Mouse (Mus musculus) liver, embryonic 13.5 days (tissue): ENCODE results near the gene Car4. TPM values are rescaled to one million over a fixed set of nuclear protein-coding genes. Genes with fewer than 3 reads are reported as not detected.

ENCODE experiments used
- ATAC-seq: fragments of 200-750 bp; cut with Nextera tagmentation; 2 replicates; pipeline ENCODE4 v1.8.0; 2017; ENCODE audit warnings: low read depth, mild to moderate bottlenecking, moderate number of reproducible peaks, moderate library complexity
- DNase-seq: peaks from one replicate; pipeline ENCODE4 v3.0.0; 2022
- H3K27ac ChIP-seq: fragments of 300-500 bp; sonication (generic); 2 replicates; pipeline ENCODE4 v1.5.1; 2015; ENCODE audit warnings: moderate library complexity, mild to moderate bottlenecking, inconsistent platforms
- H3K27me3 ChIP-seq: fragments of 300-500 bp; sonication (generic); 2 replicates; pipeline ENCODE4 v1.6.1; 2015; ENCODE audit warnings: mild to moderate bottlenecking, inconsistent platforms
- H3K36me3 ChIP-seq: fragments of 300-500 bp; sonication (generic); 2 replicates; pipeline ENCODE4 v1.6.1; 2015; ENCODE audit warnings: mild to moderate bottlenecking, inconsistent platforms
- H3K4me1 ChIP-seq: fragments of 300-500 bp; sonication (generic); replicated peaks from 2 replicates; pipeline ENCODE4 v1.6.1; 2015; ENCODE audit warnings: inconsistent platforms
- H3K4me2 ChIP-seq: fragments of 300-500 bp; sonication (generic); 2 replicates; pipeline ENCODE4 v1.6.1; 2015; ENCODE audit warnings: inconsistent platforms, mild to moderate bottlenecking, moderate library complexity
- H3K4me3 ChIP-seq: fragments of 300-500 bp; sonication (generic); replicated peaks from 2 replicates; pipeline ENCODE4 v1.5.1; 2015; ENCODE audit warnings: mild to moderate bottlenecking, inconsistent platforms
- H3K9ac ChIP-seq: fragments of 300-500 bp; sonication (generic); 2 replicates; pipeline ENCODE4 v1.6.1; 2015; ENCODE audit warnings: mild to moderate bottlenecking, inconsistent platforms
- H3K9me3 ChIP-seq: fragments of 300-500 bp; sonication (generic); replicated peaks from 2 replicates; pipeline ENCODE4 v1.6.1; 2016; ENCODE audit warnings: inconsistent platforms
- WGBS: fragments of 180-500 bp; shearing (Covaris S2); methylation state at CpG from one replicate; pipeline ENCODE4 v1.1.7; 2015; ENCODE audit not compliant: insufficient replicate concordance; 5-methylcytosine and 5-hydroxymethylcytosine counted together
- polyA plus RNA-seq: library from polyadenylated mRNA; unstranded; fragments of >200 nt; fragmentation: Nextera tagmentation; extraction: Ambion mirVana; gene quantifications from 2 replicates; pipeline ENCODE4 v1.2.1, GENCODE M21; 2015

The Car4 gene
- 0.97 and 1.3 TPM in 2 replicates for polyA plus RNA-seq

- Histone ChIP-seq H3K4me1 (peaks cover 13% of the 10 kb centered on the region; the same call in 1 of the 2 replicates), H3K4me3 (peak within 1 kb of the TSS; percentile 29), H3K36me3 (no peaks in the 10 kb centered on the region), H3K27me3 (peaks cover 68% of the 10 kb centered on the region), H3K27ac (no peak within 1 kb of the TSS), H3K9me3 (no peaks in the 10 kb centered on the region), H3K9ac (no peak within 1 kb of the TSS), H3K4me2 (peak within 1 kb of the TSS; percentile 44)
- DNase-seq (no peak), ATAC-seq (no peak)
- WGBS = 4% methylated on average over 49 of the region's 49 CpGs
Measured at GRCm38 (mm10) chr11:84957591-84958270, at the start of gene Car4. Gene Car4 (plus strand): TSS chr11:84957786.

- DNase-seq (no peak), ATAC-seq (no peak)
- 81% methylated on average over 6 of the region's 6 CpGs for WGBS
- Histone ChIP-seq H3K27me3 (no peaks in the 10 kb centered on the region), H3K27ac (peak overlapping the region; percentile 13; the same call in 1 of the 2 replicates), H3K9me3 (no peaks in the 10 kb centered on the region), H3K36me3 (peaks cover 96% of the 10 kb centered on the region), H3K4me3 (no peak overlapping the region), H3K4me2 (no peak overlapping the region), H3K4me1 (no peaks in the 10 kb centered on the region), H3K9ac (no peak overlapping the region)
Measured at GRCm38 (mm10) chr11:84908480-84908879, 49.1 kb upstream of the Car4 start.

- Histone ChIP-seq H3K27ac (no peak overlapping the region), H3K27me3 (no peaks in the 10 kb centered on the region), H3K9ac (no peak overlapping the region), H3K4me2 (no peak overlapping the region), H3K9me3 (no peaks in the 10 kb centered on the region), H3K36me3 (peaks cover 90% of the 10 kb centered on the region), H3K4me1 (peaks cover 16% of the 10 kb centered on the region), H3K4me3 (no peak overlapping the region)
- DNase-seq (no peak), ATAC-seq (no peak)
- 90% methylated on average over 4 of the region's 4 CpGs for WGBS
Measured at GRCm38 (mm10) chr11:84910411-84910810, 47.2 kb upstream of the Car4 start.

- no peak overlapping the region for H3K27ac ChIP-seq
- peak overlapping the region; percentile 91 for H3K4me3 ChIP-seq
- DNase-seq = no peak
- peak overlapping the region; percentile 93 for H3K9ac ChIP-seq
- H3K4me2 ChIP-seq = peak overlapping the region; percentile 82
- peaks cover 41% of the 10 kb centered on the region for H3K4me1 ChIP-seq
- no peaks in the 10 kb centered on the region for H3K9me3 ChIP-seq
- WGBS = 75% methylated on average over 5 of the region's 5 CpGs
- ATAC-seq = no peak
- H3K36me3 ChIP-seq = peaks cover 48% of the 10 kb centered on the region
- no peaks in the 10 kb centered on the region for H3K27me3 ChIP-seq
Measured at GRCm38 (mm10) chr11:84914673-84915072, 42.9 kb upstream of the Car4 start.

GRCm38 (mm10) chr11:84916053-84916702 lies 41.4 kb upstream of the Car4 start, which contains the start of gene Znhit3:
Gene Znhit3 (minus strand): TSS chr11:84916366.
- Histone ChIP-seq H3K4me2 (peak within 1 kb of the TSS; percentile 82), H3K9me3 (no peaks in the 10 kb centered on the region), H3K27ac (peak within 1 kb of the TSS; percentile 67), H3K27me3 (no peaks in the 10 kb centered on the region), H3K4me3 (peak within 1 kb of the TSS; percentile 91), H3K9ac (peak within 1 kb of the TSS; percentile 93), H3K4me1 (peaks cover 44% of the 10 kb centered on the region), H3K36me3 (peaks cover 35% of the 10 kb centered on the region)
- DNase-seq (peak; percentile 77), ATAC-seq (peak; percentile 78)
- 2% methylated on average over 34 of the region's 34 CpGs for WGBS

GRCm38 (mm10) chr11:84916703-84917300 lies 40.8 kb upstream of the Car4 start:
- peaks cover 44% of the 10 kb centered on the region for H3K4me1 ChIP-seq
- no peak overlapping the region for H3K27ac ChIP-seq
- ATAC-seq (no peak), DNase-seq (no peak)
- H3K9ac ChIP-seq = peak overlapping the region; percentile 93; the same call in 1 of the 2 replicates
- peaks cover 29% of the 10 kb centered on the region for H3K36me3 ChIP-seq
- no peaks in the 10 kb centered on the region for H3K9me3 ChIP-seq
- WGBS = 60% methylated on average over 7 of the region's 7 CpGs
- H3K27me3 ChIP-seq = no peaks in the 10 kb centered on the region
- peak overlapping the region; percentile 91 for H3K4me3 ChIP-seq
- H3K4me2 ChIP-seq = peak overlapping the region; percentile 82

- 6% methylated on average over 16 of the region's 16 CpGs for WGBS
- Histone ChIP-seq H3K4me1 (peaks cover 44% of the 10 kb centered on the region), H3K9me3 (no peaks in the 10 kb centered on the region), H3K36me3 (peaks cover 13% of the 10 kb centered on the region), H3K27ac (no peak overlapping the region), H3K4me3 (no peak overlapping the region), H3K27me3 (no peaks in the 10 kb centered on the region), H3K4me2 (peak overlapping the region; percentile 46), H3K9ac (peak overlapping the region; percentile 45)
- DNase-seq (peak; percentile 80), ATAC-seq (peak; percentile 76)
Measured at GRCm38 (mm10) chr11:84918425-84918824, 39.2 kb upstream of the Car4 start.

GRCm38 (mm10) chr11:84919276-84919675 lies 38.3 kb upstream of the Car4 start:
- DNase-seq = peak; percentile 30

GRCm38 (mm10) chr11:84919951-84920350 lies 37.6 kb upstream of the Car4 start:
- H3K4me2 ChIP-seq = no peak overlapping the region
- no peak for DNase-seq
- 48% methylated on average over 7 of the region's 7 CpGs for WGBS

More at GRCm38 (mm10) chr11:84919276-84919675, 38.3 kb upstream of the Car4 start:
- Histone ChIP-seq H3K36me3 (peaks cover 5% of the 10 kb centered on the region), H3K4me3 (no peak overlapping the region), H3K9me3 (no peaks in the 10 kb centered on the region), H3K4me2 (peak overlapping the region; percentile 46), H3K9ac (0 out of 2 replicates have a peak overlapping the region, but pooled peaks have one; percentile 45), H3K27me3 (no peaks in the 10 kb centered on the region), H3K27ac (no peak overlapping the region), H3K4me1 (peaks cover 39% of the 10 kb centered on the region)
- no peak for ATAC-seq
- 28% methylated on average over 3 of the region's 3 CpGs for WGBS

GRCm38 (mm10) chr11:84920981-84921380 lies 36.6 kb upstream of the Car4 start:
- Histone ChIP-seq H3K4me3 (no peak overlapping the region), H3K9me3 (no peaks in the 10 kb centered on the region), H3K27ac (no peak overlapping the region), H3K36me3 (no peaks in the 10 kb centered on the region), H3K9ac (no peak overlapping the region), H3K4me2 (no peak overlapping the region), H3K4me1 (peaks cover 23% of the 10 kb centered on the region), H3K27me3 (no peaks in the 10 kb centered on the region)
- ATAC-seq (no peak), DNase-seq (no peak)
- 71% methylated on average over 8 of the region's 8 CpGs for WGBS

More at GRCm38 (mm10) chr11:84919951-84920350, 37.6 kb upstream of the Car4 start:
- Histone ChIP-seq H3K4me3 (no peak overlapping the region), H3K27me3 (no peaks in the 10 kb centered on the region), H3K4me1 (peaks cover 32% of the 10 kb centered on the region), H3K9ac (no peak overlapping the region), H3K9me3 (no peaks in the 10 kb centered on the region), H3K27ac (no peak overlapping the region), H3K36me3 (no peaks in the 10 kb centered on the region)
- no peak for ATAC-seq

GRCm38 (mm10) chr11:84932261-84932660 lies 25.3 kb upstream of the Car4 start:
- H3K9me3 ChIP-seq = no peaks in the 10 kb centered on the region
- no peak overlapping the region for H3K4me2 ChIP-seq
- H3K36me3 ChIP-seq = no peaks in the 10 kb centered on the region
- H3K4me1 ChIP-seq = no peaks in the 10 kb centered on the region
- 14% methylated on average over 6 of the region's 6 CpGs for WGBS
- ATAC-seq (no peak), DNase-seq (no peak)
- no peaks in the 10 kb centered on the region; the same call in 1 of the 2 replicates for H3K27me3 ChIP-seq
- no peak overlapping the region for H3K27ac ChIP-seq
- no peak overlapping the region for H3K4me3 ChIP-seq
- H3K9ac ChIP-seq = no peak overlapping the region
